Mouse (Mus musculus) stomach, postnatal 0 days (tissue): ENCODE results near the gene Nktr. TPM values are rescaled to one million over a fixed set of nuclear protein-coding genes. Genes with fewer than 3 reads are reported as not detected.
A peak's percentile ranks its signal among the peaks of the same experiment; 100 is the strongest.

Source experiments
- ATAC-seq: fragments of 200-750 bp; cut with Nextera tagmentation; 2 replicates; pipeline ENCODE4 v1.8.0; 2017; ENCODE audit not compliant: low FRiP score, low TSS enrichment
- DNase-seq: peaks from one replicate; pipeline ENCODE4 v3.0.0-alpha.2; 2016; ENCODE audit warnings: low spot score
- H3K27ac ChIP-seq: fragments of 300-500 bp; sonication (generic); replicated peaks from 2 replicates; pipeline ENCODE4 v1.5.1; 2014; ENCODE audit warnings: mild to moderate bottlenecking, control low read depth
- H3K27me3 ChIP-seq: fragments of 300-500 bp; sonication (generic); 2 replicates; pipeline ENCODE4 v1.6.1; 2014; ENCODE audit warnings: low read length; ENCODE audit not compliant: control insufficient read depth, insufficient read depth
- H3K36me3 ChIP-seq: fragments of 300-500 bp; sonication (generic); 2 replicates; pipeline ENCODE4 v1.6.1; 2014; ENCODE audit warnings: low read length, mixed read lengths; ENCODE audit not compliant: control insufficient read depth, insufficient read depth
- H3K4me1 ChIP-seq: fragments of 300-500 bp; sonication (generic); replicated peaks from 2 replicates; pipeline ENCODE4 v1.6.1; 2014; ENCODE audit warnings: antibody characterized with exemption; ENCODE audit not compliant: control insufficient read depth, insufficient read depth
- H3K4me2 ChIP-seq: fragments of 300-500 bp; sonication (generic); replicated peaks from 2 replicates; pipeline ENCODE4 v1.6.1; 2014; ENCODE audit warnings: low read depth, mild to moderate bottlenecking, control low read depth, moderate library complexity
- H3K4me3 ChIP-seq: fragments of 300-500 bp; sonication (generic); 2 replicates; pipeline ENCODE4 v1.5.1; 2014; ENCODE audit warnings: low read depth, low read length, control low read depth
- H3K9ac ChIP-seq: fragments of 300-500 bp; sonication (generic); 2 replicates; pipeline ENCODE4 v1.6.1; 2014; ENCODE audit warnings: mild to moderate bottlenecking, low read length, control low read depth, mixed read lengths
- H3K9me3 ChIP-seq: fragments of 300-500 bp; sonication (generic); 2 replicates; pipeline ENCODE4 v1.6.1; 2016; ENCODE audit warnings: low read length; ENCODE audit not compliant: control insufficient read depth
- CTCF ChIP-seq: IDR thresholded peaks from 2 replicates; pipeline ENCODE4 v1.5.1; 2016; ENCODE audit warnings: antibody characterized with exemption, low read depth, mild to moderate bottlenecking, moderate library complexity
- EP300 ChIP-seq: optimal IDR thresholded peaks from 2 replicates; pipeline ENCODE3; 2016; ENCODE audit warnings: antibody characterized with exemption
- WGBS: fragments of 180-500 bp; shearing (Covaris S2); extraction: QIAGEN DNeasy Blood & Tissue Kit; methylation state at CpG from one replicate; pipeline ENCODE4 v1.1.7; 2014; 5-methylcytosine and 5-hydroxymethylcytosine counted together
- polyA plus RNA-seq: library from polyadenylated mRNA; unstranded; fragments of >200 nt; fragmentation: Nextera tagmentation; extraction: Ambion mirVana; gene quantifications from 2 replicates; pipeline ENCODE4 v1.2.1, GENCODE M21; 2015

Nktr gene
- polyA plus RNA-seq, 1 experiment from 2014 or later = 32.0 TPM

- Histone ChIP-seq H3K4me3 (no peak overlapping the region), H3K4me1 (no peaks in the 10 kb centered on the region), H3K36me3 (no peaks in the 10 kb centered on the region), H3K4me2 (no peak overlapping the region), H3K9me3 (no peaks in the 10 kb centered on the region), H3K27ac (no peak overlapping the region), H3K27me3 (no peaks in the 10 kb centered on the region), H3K9ac (no peak overlapping the region)
- WGBS = 86% methylated on average over 8 of the region's 8 CpGs
- DNase-seq = no peak
- TF ChIP-seq EP300 (no peak), CTCF (no peak)
- no peak for ATAC-seq
Observed at GRCm38 (mm10) chr9:121785261-121785660, 66.3 kb downstream of the Nktr start.

GRCm38 (mm10) chr9:121786359-121786758 lies 67.4 kb downstream of the Nktr start:
- WGBS = 73% methylated on average over 2 of the region's 2 CpGs
- H3K4me1 ChIP-seq = no peaks in the 10 kb centered on the region
- H3K9ac ChIP-seq = no peak overlapping the region
- DNase-seq (no peak), ATAC-seq (no peak)
- H3K27me3 ChIP-seq = no peaks in the 10 kb centered on the region
- TF ChIP-seq CTCF (no peak), EP300 (no peak)
- H3K4me3 ChIP-seq = no peak overlapping the region
- no peak overlapping the region for H3K27ac ChIP-seq
- H3K9me3 ChIP-seq = no peaks in the 10 kb centered on the region
- no peak overlapping the region for H3K4me2 ChIP-seq
- H3K36me3 ChIP-seq = no peaks in the 10 kb centered on the region

- Histone ChIP-seq H3K4me2 (peak overlapping the region; percentile 8; the same call in 1 of the 2 replicates), H3K4me1 (no peaks in the 10 kb centered on the region)
- peak; percentile 43; the same call in 1 of the 2 replicates for ATAC-seq
Observed at GRCm38 (mm10) chr9:121791206-121791605, 72.2 kb downstream of the Nktr start.

DNA sequence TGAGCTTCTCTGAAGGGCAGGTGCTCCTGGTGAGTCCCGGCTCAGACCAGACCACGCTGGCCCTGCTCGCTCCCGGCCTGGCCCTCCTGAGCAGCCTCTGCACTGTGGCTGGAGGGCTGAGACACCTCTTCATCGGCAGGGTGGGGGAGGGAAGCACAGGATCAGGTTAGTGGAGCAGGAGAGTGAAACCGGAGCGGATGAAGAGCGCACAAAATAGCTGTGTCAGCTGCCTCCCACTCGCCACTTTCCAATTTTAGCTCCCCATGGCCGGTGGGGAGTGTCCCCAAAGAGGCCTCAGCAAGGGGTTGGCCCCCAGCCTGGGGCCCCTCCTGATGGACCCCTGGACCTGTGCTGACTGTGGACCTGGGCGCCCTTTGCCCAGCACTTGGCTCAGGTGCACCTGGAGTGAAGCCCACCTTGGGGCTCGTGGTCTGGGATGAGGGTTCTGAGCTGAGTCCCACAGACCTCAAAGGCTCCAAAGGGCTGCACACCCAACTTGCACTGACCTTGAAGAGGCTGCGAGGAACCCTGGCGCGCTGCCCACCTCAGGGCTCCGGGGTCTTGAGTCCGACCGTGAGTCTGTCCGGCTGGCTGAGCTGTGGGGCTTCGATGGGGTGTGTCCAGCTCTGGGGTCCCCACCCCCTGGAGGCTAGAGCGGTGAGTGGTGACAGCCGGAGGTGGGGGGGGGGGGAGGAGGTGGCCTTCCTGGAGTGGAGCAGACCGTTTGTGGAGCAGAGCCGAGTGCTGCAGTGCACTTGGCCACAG lies 73.0 kb downstream of the Nktr start, which contains the start of gene Hhatl:
Hhatl (minus strand) TSS at position 751 of the 765 bp plus-strand sequence.
- Histone ChIP-seq H3K36me3 (no peaks in the 10 kb centered on the region), H3K9ac (no peak within 1 kb of the TSS), H3K4me2 (peak within 1 kb of the TSS; percentile 8; the same call in 1 of the 2 replicates), H3K4me3 (no peak within 1 kb of the TSS), H3K27me3 (no peaks in the 10 kb centered on the region), H3K4me1 (no peaks in the 10 kb centered on the region), H3K27ac (peak within 1 kb of the TSS; percentile 30; the same call in 1 of the 2 replicates), H3K9me3 (no peaks in the 10 kb centered on the region)
- no peak for DNase-seq
- ATAC-seq = no peak
- TF ChIP-seq EP300 (no peak), CTCF (no peak)
- 46% methylated on average over 24 of the region's 24 CpGs for WGBS

More at GRCm38 (mm10) chr9:121791206-121791605, 72.2 kb downstream of the Nktr start:
- WGBS = 11% methylated on average over 5 of the region's 5 CpGs
- Histone ChIP-seq H3K9me3 (no peaks in the 10 kb centered on the region), H3K4me3 (no peak overlapping the region), H3K27me3 (no peaks in the 10 kb centered on the region), H3K27ac (peak overlapping the region; percentile 30; the same call in 1 of the 2 replicates), H3K9ac (no peak overlapping the region), H3K36me3 (no peaks in the 10 kb centered on the region)
- TF ChIP-seq CTCF (0 out of 2 replicates have a peak, but pooled peaks have one; percentile 3), EP300 (no peak)
- peak; percentile 77 for DNase-seq

GRCm38 (mm10) chr9:121794972-121795539 lies 76.1 kb downstream of the Nktr start:
- ATAC-seq (peak; percentile 36; the same call in 1 of the 2 replicates), DNase-seq (no peak)
- WGBS = 54% methylated on average over 1 of the region's 1 CpGs
- H3K4me2 ChIP-seq = no peak overlapping the region
- no peak overlapping the region for H3K9ac ChIP-seq
- H3K27me3 ChIP-seq = no peaks in the 10 kb centered on the region
- H3K4me1 ChIP-seq = 0 out of 2 replicates have a peak, but pooled peaks cover 2% of the 10 kb centered on the region
- TF ChIP-seq CTCF (no peak), EP300 (no peak)
- H3K4me3 ChIP-seq = no peak overlapping the region
- H3K9me3 ChIP-seq = no peaks in the 10 kb centered on the region
- no peaks in the 10 kb centered on the region for H3K36me3 ChIP-seq
- H3K27ac ChIP-seq = no peak overlapping the region; the same call in 1 of the 2 replicates

DNA sequence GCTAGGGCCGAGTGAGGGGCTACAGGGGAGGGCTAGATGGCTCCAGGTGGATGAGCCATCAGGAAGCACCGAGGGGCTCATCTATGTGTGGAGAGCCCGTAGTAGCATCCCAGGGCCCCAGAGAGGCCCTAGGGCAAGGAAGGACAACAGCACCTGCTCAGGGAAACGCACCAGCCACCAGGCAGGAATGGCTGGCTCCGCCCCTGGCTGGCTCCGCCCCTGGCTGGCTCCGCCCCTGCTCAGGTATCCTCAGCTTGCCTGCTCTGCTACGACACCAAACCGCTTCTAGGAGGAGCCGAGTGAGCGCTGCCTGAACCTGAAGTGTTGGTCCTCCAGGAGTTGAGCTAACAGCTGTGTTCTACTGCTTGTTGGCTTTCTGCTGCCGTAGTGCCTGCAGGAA lies 78.8 kb downstream of the Nktr start:
- WGBS = 8% methylated on average over 12 of the region's 12 CpGs
- Histone ChIP-seq H3K27ac (no peak overlapping the region), H3K36me3 (no peaks in the 10 kb centered on the region), H3K27me3 (no peaks in the 10 kb centered on the region), H3K9me3 (no peaks in the 10 kb centered on the region), H3K9ac (no peak overlapping the region), H3K4me3 (no peak overlapping the region), H3K4me1 (0 out of 2 replicates have a peak, but pooled peaks cover 2% of the 10 kb centered on the region), H3K4me2 (no peak overlapping the region)
- DNase-seq (peak; percentile 91), ATAC-seq (peak; percentile 75)
- TF ChIP-seq EP300 (no peak), CTCF (no peak)
